Mouse (Mus musculus) kidney, adult 8-10 months (tissue): ENCODE measurements around the gene Cadps.

Experiments
- DNase-seq, 2 experiments: peaks; one replicate each; pipeline ENCODE4 v3.0.0; 2022

Gene Cadps

DNA sequence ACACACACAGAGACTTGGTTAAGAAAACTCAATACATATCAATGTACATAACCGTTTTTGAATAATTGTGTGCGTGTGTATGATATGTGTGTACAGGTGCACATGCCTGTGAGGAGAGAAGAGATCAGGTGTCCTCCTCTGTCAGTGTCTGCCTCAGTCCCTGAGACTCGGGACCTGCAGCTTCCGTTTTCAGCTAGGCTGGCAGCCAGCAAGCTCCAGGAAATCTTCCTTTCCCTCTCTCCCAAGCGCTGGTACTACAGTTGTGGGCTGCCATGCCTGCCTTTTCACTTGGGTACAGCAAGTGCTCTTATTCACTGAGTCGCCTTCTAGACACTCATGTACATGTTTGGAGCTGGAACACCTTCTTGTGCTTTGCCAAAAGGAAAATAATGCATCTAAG lies 435.7 kb downstream of the Cadps start:
- no peak for DNase-seq

GRCm38 (mm10) chr14:12377883-12378282 lies 445.0 kb downstream of the Cadps start:
- no peak for DNase-seq

DNA sequence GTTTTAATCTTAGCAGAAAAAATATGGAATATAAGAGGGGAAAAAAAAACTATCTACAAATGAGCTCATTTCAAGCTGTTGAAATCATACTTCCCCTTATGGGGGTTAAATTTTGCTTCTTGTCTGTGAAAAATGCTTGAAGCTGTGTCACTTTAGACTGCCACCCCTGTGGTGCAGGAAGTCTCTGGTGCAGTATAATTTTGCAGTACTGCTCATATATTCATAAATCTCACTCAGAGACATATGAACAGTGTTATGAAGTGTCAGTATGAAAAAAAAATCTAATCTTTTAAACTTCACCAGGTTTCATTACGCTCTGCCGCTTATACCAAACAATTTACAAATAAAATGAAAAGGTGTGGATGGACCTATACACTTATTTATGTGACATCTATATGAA lies 445.6 kb downstream of the Cadps start:
- no peak for DNase-seq

- no peak for DNase-seq
Measured at GRCm38 (mm10) chr14:12375451-12375850, 447.4 kb downstream of the Cadps start.

DNA sequence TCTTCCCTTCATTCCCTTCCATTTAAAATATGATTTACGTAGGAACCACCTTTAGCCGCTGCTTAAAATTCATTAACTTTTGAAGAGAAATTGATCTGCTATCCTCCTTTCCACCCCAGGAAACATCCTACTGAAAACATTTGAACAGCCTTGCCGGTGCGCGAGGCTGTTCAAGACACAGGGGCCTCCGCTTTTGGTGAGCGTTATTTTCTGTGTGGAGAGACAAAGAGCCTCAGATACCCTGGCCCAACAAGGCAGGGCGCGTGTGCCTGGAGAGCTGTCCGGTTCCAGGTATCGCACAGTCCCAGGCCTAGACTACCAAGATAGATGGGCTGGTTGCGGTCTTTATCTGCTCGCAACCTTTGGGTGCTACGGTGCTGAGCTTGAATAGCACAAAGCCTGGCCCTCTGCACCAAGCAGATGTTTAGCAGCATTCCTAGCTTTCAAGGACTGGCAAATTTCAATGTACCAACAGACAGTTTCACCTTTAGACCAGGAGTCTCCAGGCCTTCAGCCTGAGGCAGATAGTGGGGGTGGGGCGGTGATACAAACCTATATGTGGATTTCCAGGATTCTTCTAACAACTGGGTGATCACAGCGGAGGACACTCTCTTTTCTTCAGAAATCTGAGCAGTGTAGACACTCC lies 472.5 kb downstream of the Cadps start:
- DNase-seq, result no peak

- no peak for DNase-seq
Measured at GRCm38 (mm10) chr14:12349334-12350090, 473.4 kb downstream of the Cadps start.

DNA sequence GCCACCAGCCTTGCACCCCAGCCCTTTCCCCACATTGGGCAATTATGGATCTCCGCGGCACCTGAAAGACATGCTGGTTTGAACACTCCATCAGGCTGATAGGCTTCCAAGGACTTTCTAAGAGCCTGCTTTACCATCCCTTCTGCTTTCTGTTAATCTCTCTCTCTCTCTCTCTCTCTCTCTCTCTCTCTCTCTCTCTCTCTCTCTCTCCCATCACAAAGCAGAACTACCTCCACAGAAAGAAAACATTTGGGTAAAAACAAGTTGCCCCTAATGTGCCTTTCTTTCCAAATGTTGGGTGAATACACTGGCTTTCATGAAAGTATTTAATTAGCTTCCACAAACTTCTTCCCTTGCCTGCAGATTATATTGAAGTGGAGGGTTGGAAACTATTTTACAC lies 474.8 kb downstream of the Cadps start, which contains the start of gene Fezf2:
Fezf2 (minus strand) TSS at position 101 of the 400 bp plus-strand sequence.
- DNase-seq, result no peak

- no peak for DNase-seq
Measured at GRCm38 (mm10) chr14:12346865-12347600, 475.8 kb downstream of the Cadps start.

GRCm38 (mm10) chr14:12346011-12346864 lies 476.6 kb downstream of the Cadps start:
- no peak for DNase-seq

DNA sequence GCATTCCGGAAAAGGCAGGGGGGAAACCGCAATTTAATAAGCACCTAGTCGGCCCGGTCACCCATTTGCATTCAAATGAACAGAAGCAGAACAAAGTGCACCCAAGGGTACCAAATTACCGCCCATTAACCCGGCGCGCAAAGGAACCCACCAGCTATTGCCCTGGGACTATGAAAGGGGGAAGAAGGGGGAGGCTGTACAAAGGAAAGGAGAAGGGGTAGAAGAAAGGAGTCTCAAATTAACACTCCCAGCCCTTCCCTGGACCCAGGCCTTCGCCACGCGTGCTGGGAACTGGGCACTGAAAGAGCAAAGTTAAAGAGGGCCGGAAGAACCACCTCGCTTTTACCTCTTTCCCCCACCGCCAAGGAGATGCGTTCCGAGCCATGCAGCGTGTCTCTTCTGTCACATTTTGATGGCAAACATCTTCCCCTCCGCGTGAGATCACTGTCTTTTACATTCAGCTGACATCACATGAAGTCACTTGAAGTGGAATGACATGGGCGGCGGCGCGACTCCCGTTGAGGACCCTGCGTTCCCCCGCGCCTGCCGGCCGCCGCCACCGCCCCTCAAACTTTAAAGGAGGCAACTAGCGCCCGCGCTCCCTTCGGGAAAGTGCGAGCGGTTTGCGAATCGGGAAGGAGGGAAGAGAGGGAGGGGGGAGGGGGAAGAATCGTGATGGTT lies 477.5 kb downstream of the Cadps start:
- no peak for DNase-seq

DNA sequence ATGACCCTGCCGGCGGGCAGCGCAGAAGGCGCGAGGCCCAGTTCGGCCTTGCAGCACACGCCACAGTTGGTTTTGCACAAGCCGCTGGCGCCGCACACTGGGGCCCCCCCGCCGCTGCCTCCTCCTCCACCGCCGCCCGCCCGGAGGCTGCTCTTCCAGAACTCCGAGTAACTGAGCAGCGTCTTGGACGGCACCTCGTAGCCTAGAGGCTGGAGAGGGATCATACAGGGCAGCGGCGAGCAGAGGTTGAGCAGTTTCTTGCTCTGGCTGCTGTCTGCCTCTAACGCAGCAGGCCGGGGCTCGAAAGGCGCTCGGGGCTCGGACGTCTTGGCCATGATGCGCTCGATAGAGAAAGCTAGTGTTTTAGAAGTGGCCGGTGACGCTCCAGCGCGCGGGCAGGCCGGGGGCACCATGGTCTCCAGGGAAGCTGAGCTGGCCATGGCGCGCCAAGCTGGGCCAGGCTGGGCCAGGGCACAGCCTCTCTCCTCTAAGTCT lies 478.1 kb downstream of the Cadps start:
- no peak for DNase-seq

- peak in 1 of 2 experiments; percentile 32 for DNase-seq
Measured at GRCm38 (mm10) chr14:12344061-12344745, 478.7 kb downstream of the Cadps start.

- DNase-seq, result no peak
Measured at GRCm38 (mm10) chr14:12343451-12343941, 479.4 kb downstream of the Cadps start.

GRCm38 (mm10) chr14:12342458-12343131 lies 480.3 kb downstream of the Cadps start:
- no peak for DNase-seq

DNA sequence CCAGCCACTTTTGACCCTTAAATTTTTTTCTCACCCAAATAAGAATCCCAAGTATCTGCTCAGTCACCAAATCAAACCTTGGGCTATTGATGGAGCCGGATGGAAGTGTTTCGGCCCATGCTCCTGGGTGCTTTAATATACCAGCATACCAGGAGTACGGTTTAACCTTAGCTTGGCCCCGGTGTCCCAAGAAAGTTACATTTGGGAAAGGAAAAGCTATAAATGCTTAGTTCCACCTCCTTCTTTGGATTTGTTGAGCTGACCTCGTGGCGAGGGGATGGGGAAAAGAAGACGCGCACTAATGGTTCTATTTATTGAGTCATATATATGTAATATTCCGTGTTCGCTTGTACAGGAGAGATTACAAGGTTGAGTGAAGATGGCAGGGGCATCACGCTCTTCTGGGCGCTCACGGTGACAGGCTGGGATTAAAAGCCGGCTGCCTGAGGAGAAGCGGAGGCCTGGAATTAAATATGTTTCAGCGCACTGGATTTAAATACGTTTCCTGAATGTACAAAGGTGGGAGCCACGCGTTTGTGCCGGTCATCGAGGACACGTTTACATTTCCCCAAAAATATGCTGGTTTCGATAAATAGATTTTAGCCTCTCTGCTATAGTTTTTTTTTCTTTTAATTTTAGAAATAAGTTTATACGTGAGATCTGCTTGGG lies 481.0 kb downstream of the Cadps start:
- no peak for DNase-seq

GRCm38 (mm10) chr14:12341075-12341788 lies 481.6 kb downstream of the Cadps start:
- DNase-seq, result no peak

- no peak for DNase-seq
Measured at GRCm38 (mm10) chr14:12340238-12341074, 482.4 kb downstream of the Cadps start.
